Mouse (Mus musculus) cerebellum, adult 2 months (tissue): ENCODE data around the gene Rbm6.

Experiments used
- CTCF ChIP-seq: fragments of 200-500 bp; IDR thresholded peaks from 2 replicates; pipeline ENCODE4 v1.5.1; 2011; ENCODE audit warnings: low read depth, mild to moderate bottlenecking, control low read depth, low read length, moderate library complexity, borderline replicate concordance; ENCODE audit not compliant: insufficient read depth
- POLR2A ChIP-seq: fragments of 200-500 bp; IDR thresholded peaks from 2 replicates; pipeline ENCODE4 v1.6.1; 2011; ENCODE audit warnings: low read length, control low read depth, borderline replicate concordance; ENCODE audit not compliant: insufficient read depth

DNA sequence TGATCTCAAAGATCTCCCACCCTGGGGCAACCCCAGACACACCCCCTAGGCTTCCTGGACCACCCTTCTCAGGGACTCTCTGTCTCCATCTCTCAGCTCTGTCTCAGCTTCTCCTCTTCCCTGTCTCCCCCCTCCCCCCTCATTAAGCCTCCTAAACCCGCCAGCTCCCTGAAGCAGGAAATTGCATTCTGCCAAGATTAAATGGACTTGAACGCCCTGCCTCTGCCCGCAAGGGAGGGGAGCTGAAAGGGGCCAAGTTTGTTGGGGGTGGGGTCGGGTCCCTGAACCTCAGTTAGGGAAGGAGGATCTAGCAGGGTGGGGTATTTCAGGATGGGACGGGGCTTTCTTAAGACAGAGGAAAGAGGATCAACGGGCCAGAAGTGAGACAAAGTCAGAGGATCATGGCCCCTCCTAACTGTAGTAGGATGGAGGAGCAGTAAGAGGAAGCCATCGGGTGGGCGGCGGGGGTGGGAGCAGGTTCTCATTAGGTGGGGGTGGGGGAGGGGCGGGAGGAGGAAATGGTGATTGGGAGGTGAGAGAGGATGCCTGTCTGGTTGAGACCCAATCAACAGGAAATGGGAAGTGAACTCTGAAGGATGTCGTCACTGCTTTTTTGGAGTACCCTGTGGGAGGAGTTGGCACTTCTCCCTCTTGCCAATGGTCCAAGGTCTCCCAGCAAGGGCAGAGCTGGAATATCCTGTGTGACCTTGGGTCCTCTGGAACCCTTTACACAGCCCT lies 149.1 kb downstream of the Rbm6 start:
- TF ChIP-seq CTCF (no peak), POLR2A (no peak)
